Mouse (Mus musculus) cerebellum, adult 11 months (tissue): ENCODE measurements around the gene Ccdc190.

Experiments used
- DNase-seq: peaks from one replicate; pipeline ENCODE4 v3.0.0; 2022

Gene Ccdc190

DNA sequence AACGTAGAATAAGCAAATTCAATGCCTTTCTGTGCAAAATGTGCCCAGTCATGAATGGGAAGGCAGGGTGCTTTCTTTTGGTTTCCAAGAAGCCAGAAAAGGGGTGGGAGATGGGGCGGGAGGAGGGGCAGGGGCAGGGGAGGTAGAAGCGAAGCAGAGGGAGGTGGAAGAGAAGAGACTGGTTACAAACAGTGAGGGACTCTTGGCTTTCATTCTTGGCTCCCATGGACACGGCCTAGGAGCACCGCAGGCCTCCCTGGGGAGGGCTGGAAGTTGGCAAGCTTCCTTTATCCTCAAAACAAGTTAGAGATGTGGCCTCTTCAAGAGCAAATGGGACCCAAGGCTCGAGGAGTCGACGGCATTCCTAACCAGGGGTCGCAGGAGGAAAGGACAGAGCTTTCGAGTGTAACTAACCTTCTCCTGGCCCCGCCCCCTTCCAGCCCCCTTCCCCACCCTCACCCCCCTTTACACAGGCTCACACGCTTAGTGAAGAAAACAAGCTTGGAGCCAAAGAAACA lies at the start of gene Ccdc190:
Gene Ccdc190, plus strand, starts transcription at position 195 of the 518 bp plus-strand sequence.
- peak; percentile 9 for DNase-seq

DNA sequence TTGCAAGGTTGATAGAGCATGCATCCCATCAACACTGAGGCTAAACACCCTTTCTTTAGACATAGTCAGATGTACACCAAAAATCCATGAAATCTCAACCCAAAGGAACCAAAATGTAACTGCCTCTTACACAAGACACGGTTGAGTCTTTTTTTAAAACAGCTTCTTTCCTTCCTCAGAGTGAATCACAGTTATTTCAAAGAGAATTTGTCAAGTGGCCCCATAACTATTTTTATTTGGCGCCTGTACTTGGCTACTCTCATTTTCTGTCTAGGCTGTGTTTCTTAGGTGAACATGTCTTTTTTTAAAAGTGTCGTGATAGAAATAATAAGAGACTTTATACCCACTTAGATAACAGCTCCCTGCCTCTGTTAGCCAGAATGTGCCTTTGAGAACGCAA lies 49.4 kb upstream of the Ccdc190 start:
- DNase-seq = no peak

DNA sequence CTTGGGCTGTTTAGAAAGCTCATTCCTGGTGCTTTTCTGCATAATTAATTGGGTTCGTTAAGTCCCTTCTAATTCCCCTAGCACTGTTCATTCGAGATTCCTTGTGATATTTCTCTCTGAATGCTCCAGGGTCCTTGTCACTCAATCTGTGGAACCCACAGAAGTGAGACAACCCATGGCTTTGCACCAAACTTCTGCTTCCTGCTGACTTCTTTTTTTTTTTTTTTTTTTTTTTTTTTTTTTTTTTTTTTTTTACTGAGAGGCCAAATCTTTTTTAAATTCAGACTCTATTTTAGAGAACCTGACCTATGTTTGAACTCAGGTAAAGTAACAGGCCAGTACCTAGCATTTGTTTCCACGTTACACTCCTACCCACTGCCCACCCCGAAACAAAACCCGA lies 48.3 kb upstream of the Ccdc190 start:
- DNase-seq = no peak

DNA sequence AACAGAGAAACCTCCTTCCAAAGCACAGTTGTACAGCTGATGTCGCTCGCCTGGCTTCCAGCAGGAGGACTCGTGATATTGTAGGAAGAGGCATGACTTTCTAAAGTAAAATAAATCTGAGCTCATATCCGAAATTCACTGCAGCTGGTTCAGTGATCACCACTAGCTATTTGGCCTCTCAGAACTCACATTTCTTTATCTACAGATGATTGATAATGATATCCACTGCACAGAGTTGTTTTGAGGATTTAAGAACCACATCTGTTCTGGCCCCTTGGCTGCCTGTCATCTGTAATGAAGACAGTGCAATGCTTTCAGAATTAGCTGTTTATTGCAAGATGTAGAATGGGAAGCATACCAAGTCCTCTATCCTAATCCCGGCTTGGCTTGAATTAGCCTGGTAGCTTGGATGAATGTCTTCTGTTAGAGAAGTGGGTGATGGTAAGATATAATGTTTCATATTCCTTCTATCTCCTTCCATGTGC lies 45.3 kb upstream of the Ccdc190 start:
- no peak for DNase-seq

DNA sequence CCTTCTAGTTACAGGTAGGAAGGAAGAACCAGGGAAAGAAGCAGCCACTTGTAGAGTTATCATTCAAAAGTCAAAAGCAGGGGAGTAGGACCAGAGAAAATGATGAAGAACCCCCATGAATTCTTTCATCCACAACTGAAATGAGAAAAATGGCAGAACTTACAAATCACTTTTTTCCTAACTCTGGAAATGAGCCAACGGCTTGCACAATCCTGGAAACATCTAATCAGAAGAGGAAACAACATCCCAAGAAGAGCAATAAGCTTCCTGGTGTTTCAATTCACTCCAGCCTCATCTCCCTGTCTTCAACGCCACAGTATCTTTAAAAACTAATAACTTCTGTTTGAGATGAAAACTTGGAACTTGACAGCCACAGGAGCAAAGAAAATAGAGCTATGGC lies 39.2 kb upstream of the Ccdc190 start:
- DNase-seq = no peak

DNA sequence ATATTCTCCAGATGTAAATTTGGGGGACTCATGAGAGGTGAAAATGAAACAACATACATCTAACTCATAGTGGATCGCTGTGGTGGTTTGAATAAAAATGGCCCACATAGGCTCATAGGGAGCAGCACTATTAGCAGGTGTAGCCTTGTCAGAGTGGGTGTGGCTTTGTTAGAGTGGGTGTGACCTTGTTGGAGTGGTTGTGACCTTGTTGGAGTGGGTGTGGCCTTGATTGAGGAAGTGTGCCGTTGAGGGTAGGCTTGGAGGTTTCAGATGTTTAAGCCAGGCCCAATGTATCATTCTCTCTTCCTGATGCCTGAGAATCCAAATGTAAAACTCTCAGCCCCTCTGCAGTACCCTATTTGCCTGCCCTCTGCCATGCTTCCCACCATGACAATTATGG lies 34.5 kb upstream of the Ccdc190 start:
- DNase-seq = no peak

DNA sequence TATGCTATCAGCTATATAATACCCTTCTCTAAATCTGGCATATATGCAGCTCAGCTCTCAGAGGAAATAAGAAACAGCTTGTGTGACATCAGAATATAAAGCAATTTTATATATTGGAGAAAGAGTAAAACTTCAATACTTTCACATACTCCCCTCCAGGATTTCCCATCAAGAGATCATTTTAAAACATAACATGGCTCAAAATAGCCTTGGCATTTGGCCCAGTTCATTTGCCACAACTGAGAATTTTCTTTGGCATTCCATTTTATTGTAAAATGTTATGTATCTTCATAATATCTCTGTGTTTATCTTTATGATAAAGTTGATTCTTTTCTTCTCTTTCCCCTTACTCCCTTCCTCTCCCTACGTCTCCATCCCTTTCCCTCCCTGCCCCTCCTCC lies 32.8 kb upstream of the Ccdc190 start:
- no peak for DNase-seq

DNA sequence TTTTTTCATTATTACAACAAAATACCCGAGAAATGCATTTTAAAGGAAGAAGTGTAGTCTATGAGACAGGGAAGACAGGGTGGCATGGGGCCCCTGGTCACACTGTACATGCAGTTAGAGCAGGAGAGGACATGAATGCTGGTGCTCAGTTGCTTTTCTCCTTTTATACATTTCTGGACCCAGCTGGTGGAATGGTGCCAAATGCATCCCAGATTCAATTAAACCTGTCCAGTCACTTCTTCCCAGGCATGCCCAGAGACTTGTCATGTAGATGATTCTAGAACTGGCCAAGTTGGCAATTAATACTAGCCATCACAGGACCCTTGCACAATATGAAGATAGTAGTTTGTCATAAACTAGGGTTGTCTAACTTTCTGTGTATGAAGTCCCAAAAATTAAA lies 30.5 kb upstream of the Ccdc190 start:
- DNase-seq = no peak

DNA sequence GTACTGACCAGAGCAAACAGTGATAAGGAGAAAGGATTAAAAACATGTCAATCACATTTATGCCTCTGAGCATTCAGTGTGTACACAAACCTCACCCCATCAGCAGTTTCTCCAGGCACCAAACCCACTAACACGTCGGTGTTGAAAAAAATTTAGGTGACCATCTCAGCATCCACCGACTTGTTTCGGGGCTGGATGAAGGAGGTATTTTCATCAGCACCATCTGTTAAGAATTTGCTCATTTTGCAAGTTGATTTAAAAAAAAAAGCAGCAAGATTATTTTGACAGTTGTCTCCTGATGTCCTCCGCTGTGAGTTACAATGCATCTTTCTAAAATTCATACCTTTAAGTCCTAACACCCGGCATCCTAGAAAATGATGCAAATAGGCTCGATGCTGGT lies 29.8 kb upstream of the Ccdc190 start:
- DNase-seq = no peak

DNA sequence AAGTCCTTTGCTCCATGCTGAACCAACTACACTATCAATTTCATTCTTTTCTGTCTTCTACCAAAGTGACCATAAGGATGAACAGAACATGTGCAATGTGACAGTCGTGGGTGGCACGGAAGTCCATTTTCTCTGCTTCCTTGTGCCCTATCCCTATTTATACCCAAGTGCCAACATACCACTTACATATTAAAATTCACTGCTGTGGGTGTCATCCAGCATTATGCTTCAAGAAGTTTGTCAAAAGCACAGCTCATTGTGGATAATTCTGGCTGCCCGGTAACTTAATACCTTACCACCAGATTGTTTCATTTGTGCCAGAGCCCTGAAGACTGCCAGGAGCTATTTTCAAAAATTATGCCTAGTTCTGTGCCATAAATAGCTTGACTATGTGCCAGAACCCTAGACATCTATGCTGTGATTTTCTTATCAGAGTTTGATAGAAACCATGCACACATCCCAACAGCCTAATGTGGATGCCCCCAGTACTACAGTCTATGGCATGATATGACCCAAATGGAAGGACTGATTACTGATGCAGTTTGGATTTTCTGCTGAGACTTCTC lies 27.6 kb upstream of the Ccdc190 start:
- DNase-seq = no peak

DNA sequence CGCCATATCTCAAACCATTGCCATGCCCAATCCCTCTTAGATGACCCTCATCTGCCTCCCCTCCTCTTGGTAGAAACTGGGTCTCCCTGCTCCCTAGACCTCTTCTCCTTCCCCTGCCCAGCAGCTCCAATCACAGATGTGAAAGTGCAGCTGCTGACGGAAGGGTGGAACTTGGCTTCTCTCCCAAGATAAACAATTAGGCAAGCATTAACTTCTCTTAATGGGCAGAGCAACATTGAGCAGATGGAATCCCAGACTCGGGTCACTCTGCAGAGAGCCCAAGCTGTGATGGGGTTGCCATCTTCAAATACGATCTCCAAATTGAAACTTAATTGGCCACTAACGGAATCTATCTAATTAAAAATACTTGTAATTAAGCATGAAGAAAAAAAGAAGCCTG lies 19.3 kb upstream of the Ccdc190 start:
- DNase-seq = no peak

DNA sequence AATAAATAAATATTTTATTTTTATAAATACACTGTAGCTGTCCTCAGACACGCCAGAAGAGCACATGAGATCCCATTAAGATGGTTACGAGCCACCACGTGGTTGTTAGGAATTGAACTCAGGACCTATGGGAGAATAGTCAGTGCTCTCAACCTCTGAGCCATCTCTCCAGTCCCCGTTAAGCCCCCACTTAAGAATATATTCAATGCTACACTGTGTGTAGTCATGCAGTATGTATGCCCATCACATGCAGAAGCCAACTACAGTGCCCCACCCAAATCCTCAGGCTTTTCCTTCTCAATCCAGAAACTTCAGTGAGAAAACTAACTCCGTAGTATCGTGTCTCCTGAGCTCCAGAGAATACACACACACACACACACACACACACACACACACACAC lies 18.8 kb upstream of the Ccdc190 start:
- no peak for DNase-seq

DNA sequence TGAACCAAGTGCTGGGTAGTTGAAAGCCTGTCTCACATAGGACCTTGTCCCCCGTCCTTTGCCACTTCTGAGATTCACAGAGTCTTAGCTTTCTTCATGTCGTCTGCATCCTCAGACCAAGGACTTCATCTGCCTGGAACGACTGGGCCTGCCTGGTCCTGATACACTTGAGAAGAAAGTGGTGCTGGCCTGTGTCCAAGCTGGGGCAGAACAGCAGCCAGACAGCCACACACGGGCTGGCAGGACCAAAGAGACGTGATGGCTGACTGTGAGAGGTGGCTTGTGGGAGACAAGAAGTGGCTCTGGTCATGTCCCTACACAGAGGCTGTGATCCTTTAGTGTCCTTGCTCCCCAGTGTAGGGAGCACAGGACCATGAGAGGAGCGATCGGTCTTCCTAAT lies 17.7 kb upstream of the Ccdc190 start:
- no peak for DNase-seq

DNA sequence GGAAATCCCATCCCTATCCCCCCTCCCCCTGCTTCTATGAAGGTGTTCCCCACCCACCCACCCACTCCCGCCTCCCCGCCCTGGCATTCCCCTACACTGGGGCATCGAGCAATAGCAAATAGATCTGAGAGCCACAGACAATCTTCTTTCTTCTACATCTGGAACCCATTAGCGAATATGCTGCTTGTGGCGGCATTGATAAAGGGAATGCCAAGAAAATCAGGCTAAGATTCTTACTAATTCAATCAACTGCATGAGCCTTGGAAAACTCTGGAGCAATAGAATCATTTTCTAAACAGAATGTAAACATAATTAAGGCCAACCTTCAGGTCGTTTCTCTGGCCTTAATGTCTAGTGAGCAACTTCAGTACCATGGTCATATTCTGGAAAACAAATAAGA lies 16.9 kb upstream of the Ccdc190 start:
- DNase-seq = no peak

DNA sequence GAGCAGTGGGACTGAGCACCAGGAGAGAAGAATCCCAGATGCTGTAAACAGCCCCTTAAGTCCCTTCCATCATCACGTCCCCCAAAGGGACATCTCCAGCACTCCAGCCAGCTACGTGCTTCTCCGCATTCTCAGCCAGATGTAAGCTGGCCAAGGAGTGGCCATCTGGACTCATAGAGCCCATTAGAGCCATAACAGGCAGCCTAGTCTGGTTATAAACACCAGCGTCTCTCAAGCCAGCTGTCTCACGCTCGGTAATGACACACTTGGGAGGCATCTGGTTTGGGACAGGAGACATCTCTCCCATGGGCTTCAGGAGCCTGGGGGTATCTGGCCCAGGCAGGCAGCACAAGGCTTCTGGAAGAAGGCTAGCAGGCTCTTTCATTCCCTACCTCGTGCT lies 11.8 kb upstream of the Ccdc190 start:
- no peak for DNase-seq

DNA sequence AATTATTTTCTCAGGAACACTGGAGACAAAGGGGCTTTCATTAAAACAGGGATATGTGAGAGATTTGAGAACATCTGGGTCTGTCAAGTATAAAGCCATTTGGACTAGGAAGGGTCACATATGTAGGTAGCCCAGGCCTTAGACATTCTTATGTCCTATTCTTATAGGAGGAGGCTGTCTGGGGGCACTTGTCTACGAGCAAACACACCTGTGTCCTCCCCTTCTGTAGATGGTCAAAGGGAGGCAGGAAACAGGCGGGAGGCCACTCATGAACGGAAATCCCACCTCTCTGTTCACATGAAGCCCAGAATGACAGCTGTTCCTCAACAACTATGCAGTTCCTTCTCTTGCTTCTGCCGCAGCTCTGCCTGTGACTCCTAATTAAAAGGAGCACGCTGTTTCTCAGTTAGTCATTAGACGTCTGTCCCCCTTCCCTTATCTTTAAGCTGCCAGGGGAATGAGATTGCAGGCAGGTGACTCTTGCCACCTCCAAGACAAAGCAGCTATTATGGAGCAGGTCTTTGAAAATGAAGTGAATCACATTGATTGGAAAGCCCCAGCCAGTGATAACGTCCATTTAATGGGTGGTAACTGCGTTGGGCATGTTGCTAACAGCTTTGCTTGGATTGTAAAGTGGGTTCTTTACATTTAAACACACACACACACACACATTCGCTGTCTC lies 11.2 kb upstream of the Ccdc190 start:
- DNase-seq = no peak

DNA sequence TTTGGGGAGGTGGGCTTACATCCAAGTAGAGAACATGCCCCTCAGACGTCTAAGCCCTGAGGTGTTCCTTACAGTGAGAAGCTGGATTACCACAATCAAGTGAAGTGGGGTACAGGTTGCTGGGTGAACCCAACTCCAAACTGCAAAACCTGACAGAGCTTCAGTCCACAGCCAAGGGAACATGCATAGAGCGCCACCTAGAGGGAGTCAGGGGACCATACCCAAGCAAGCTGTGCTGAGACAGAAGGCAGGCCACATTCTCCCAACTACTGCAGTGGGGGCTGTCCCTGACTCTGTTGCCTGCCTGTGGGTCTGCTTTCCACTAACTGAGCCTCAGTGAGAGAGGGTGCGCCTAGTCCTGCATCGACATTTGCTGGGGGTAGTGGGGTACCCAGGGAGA lies 10.4 kb upstream of the Ccdc190 start:
- no peak for DNase-seq

DNA sequence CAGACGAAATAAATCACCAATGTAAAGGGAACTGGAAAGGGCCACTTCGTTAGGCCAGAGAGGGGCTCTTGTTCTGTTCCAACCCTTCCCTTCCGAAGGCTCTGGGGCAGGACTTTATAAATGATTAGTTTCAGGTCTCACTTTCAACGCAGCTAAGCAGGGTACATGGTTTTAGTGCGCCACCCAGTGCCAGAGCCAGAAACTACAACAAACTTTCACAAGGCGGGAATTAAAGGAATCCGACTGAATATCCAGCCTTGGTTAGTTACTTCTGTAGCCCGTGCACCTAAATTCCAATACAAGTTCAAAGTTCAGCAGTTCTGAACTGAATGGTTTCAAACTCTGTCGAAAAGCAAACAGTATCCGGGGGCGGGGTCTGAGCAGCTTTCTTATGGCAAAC lies 9.2 kb upstream of the Ccdc190 start:
- peak; percentile 36 for DNase-seq

DNA sequence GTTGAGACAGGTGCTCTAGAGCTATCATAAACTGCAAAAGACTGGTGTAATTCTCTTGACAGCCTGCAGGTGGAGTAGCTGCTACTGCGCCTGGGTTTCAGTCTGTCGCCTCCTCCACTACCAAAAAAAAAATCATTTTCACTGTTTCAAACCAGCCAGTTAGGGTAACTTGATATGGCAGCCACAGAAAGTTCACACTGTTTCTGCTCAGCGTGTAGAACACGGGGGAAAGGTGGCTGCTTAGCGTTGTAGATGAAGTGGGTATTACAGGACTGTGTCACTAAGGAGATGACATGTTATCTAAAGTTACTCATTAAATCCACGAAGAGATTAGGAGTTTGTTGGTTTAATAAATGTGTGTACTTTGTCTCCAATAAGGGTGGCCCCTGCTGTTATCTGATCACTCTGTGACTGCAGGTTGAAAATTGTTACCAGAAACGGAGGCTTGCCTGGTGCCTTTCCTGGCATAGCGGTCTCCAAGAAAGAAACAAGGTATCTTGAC lies 6.7 kb upstream of the Ccdc190 start:
- no peak for DNase-seq

DNA sequence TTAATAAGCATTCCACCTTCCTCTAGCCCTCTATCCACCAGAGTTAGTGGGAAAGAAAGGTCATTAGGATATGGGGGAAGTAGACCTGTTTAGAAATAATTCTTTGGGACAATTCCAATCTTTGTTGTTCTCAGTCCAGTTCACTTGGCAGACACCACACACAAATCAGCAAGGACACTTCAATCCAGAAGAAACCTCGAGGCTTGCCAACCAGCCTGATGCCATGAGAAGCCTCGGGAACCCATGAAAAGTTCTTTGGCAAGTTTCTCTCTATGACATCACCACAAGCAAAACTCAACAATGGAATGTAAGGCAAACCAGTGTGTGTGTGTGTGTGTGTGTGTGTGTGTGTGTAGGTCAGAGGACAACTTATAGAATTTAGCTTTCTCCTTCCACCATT lies 3.9 kb upstream of the Ccdc190 start:
- no peak for DNase-seq

DNA sequence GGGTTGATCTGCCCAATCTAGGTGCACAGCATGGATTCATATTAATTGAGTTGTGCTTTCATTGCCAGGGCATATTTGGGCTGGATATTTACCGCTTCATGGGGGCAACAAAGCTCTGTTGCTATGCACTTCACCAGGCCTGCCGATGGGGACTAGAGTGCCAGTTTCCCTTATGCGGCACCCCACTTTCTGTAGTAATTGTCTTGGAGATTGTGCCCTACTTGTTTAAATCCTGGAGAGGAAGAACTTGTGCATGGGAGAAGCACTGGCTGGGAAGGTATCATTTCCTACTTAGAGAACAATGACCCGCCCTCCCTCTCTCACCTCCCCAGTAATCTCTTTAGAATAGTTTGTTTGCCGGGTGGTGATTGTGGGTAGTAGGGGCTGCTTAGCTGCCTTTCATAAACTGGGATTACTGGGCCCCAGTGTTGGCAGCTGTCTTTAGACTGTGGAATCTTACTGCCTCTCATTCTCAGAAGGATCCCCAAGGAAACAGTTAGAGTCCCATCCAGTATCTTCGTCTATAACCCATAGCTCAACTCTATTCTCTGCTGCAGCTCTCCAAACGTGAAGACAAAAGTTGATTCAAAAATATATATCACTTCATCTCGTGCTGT lies 587 bp upstream of the Ccdc190 start:
- no peak for DNase-seq

DNA sequence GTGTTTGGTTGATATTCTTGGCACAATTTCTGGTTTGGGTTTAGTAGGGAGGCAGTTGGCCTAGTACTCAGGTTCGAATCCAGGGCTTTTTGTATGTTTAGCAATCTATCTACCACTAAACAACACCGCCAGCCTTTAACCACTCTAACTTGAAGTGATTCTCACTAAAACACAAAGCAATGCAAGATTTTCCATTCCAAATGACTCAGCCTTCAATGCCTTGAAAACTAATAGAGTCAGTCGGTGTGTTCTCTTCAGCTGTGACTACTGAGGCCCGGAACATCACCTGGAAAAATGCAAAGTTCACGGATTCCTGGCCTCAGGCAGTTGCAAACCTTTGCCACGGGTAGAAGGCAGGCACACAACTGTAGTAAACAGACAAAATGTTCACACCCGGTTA lies 3.2 kb downstream of the Ccdc190 start:
- no peak for DNase-seq

DNA sequence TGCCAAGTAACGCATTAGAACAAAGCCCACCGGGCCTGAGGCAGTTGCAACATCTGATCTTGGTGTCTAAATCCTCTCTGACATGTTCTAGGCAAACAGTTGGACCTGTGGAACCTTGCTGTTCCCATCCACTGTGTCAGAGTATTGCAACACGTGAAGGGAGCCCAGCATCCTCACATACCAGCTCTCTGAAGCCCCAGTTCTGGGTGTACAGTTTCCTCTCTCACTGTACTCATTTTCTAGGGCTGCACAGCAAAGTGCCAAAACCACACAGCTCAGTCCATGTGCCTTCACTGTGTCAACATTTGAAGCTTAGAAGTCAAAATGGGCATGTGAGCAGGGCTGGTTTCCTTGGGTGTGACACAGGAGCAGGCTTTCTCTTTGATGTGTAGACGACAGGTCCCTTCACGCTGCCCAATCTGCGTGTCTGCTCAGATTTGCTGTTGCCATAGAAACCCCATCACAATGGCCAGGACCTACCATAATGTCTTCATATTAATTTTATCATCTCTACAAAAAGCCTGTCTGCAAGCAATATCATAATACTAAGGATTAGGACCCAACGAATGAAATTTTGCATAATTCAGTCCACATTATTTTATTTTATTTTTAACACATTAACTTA lies 3.8 kb downstream of the Ccdc190 start:
- DNase-seq = no peak
